Mouse (Mus musculus) intestine, embryonic 16.5 days (tissue): ENCODE data around the gene Kcne3. TPM values are rescaled to one million over a fixed set of nuclear protein-coding genes. Genes with fewer than 3 reads are reported as not detected.
A peak's percentile ranks its signal among the peaks of the same experiment; 100 is the strongest.

Experiments
- ATAC-seq: fragments of 200-750 bp; cut with Nextera tagmentation; 2 replicates; pipeline ENCODE4 v1.8.0; 2017; ENCODE audit warnings: moderate TSS enrichment, moderate library complexity
- H3K27ac ChIP-seq: fragments of 300-500 bp; sonication (generic); 2 replicates; pipeline ENCODE4 v1.5.1; 2014; ENCODE audit warnings: mild to moderate bottlenecking, low read length
- H3K27me3 ChIP-seq: fragments of 300-500 bp; sonication (generic); replicated peaks from 2 replicates; pipeline ENCODE4 v1.6.1; 2014; ENCODE audit warnings: low read length, control low read depth, mixed read lengths; ENCODE audit not compliant: control insufficient read depth, insufficient read depth
- H3K36me3 ChIP-seq: fragments of 300-500 bp; sonication (generic); 2 replicates; pipeline ENCODE4 v1.6.1; 2014; ENCODE audit warnings: low read length, control low read depth; ENCODE audit not compliant: control insufficient read depth, insufficient read depth
- H3K4me1 ChIP-seq: fragments of 300-500 bp; sonication (generic); 2 replicates; pipeline ENCODE4 v1.6.1; 2014; ENCODE audit warnings: low read length, control low read depth, mixed read lengths; ENCODE audit not compliant: control insufficient read depth, insufficient read depth
- H3K4me2 ChIP-seq: fragments of 300-500 bp; sonication (generic); 2 replicates; pipeline ENCODE4 v1.6.1; 2014; ENCODE audit warnings: low read depth, low read length, control low read depth
- H3K4me3 ChIP-seq: fragments of 300-500 bp; sonication (generic); 2 replicates; pipeline ENCODE4 v1.5.1; 2014; ENCODE audit warnings: mild to moderate bottlenecking, low read length
- H3K9ac ChIP-seq: fragments of 300-500 bp; sonication (generic); 2 replicates; pipeline ENCODE4 v1.6.1; 2014; ENCODE audit warnings: low read depth, low read length
- H3K9me3 ChIP-seq: fragments of 300-500 bp; sonication (generic); 2 replicates; pipeline ENCODE4 v1.6.1; 2016; ENCODE audit warnings: low read length, control low read depth; ENCODE audit not compliant: control insufficient read depth
- WGBS: fragments of 180-500 bp; shearing (Covaris S2); extraction: QIAGEN DNeasy Blood & Tissue Kit; methylation state at CpG from one replicate; pipeline ENCODE4 v1.1.7; 2014; 5-methylcytosine and 5-hydroxymethylcytosine counted together
- polyA plus RNA-seq: library from polyadenylated mRNA; unstranded; fragments of >200 nt; fragmentation: Nextera tagmentation; extraction: Ambion mirVana; gene quantifications from 2 replicates; pipeline ENCODE4 v1.2.1, GENCODE M21; 2015

The Kcne3 gene
- 57.7 and 66.6 TPM in 2 replicates for polyA plus RNA-seq

DNA sequence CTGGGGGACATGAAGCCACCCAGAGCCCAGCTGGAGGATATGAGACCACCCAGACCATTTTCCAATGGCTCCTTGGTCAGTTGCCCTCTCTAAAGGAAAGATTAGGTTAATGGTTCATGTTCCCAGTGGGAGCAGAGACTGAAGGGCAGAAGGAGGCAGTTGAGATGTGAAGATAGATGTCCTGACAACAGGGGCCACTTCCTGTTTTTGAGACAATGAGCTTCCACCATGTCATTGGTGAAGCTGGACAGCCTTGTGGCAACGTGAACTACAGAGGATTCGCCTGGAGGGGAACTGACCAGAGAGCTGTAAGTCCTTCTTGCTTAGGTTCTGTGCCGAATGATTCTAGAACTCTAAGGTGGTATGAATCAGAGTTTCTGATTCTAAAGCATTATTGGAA, at the start of gene Kcne3:
Gene Kcne3, plus strand, starts transcription at position 234 of the 400 bp plus-strand sequence.
- no peak within 1 kb of the TSS for H3K27ac ChIP-seq
- no peaks in the 10 kb centered on the region; the same call in 1 of the 2 replicates for H3K27me3 ChIP-seq
- H3K4me2 ChIP-seq = no peak within 1 kb of the TSS
- H3K36me3 ChIP-seq = no peaks in the 10 kb centered on the region
- no peaks in the 10 kb centered on the region for H3K9me3 ChIP-seq
- H3K4me1 ChIP-seq = peaks cover 7% of the 10 kb centered on the region
- 73% methylated on average over 3 of the region's 3 CpGs for WGBS
- H3K4me3 ChIP-seq = no peak within 1 kb of the TSS
- no peak within 1 kb of the TSS for H3K9ac ChIP-seq
- ATAC-seq = no peak

GRCm38 (mm10) chr7:100126514-100126913, 49.8 kb upstream of the Kcne3 start:
- no peaks in the 10 kb centered on the region for H3K27me3 ChIP-seq
- WGBS = 59% methylated on average over 7 of the region's 7 CpGs
- no peaks in the 10 kb centered on the region for H3K4me1 ChIP-seq
- H3K4me3 ChIP-seq = no peak overlapping the region
- H3K9ac ChIP-seq = no peak overlapping the region
- H3K4me2 ChIP-seq = no peak overlapping the region
- no peak overlapping the region for H3K27ac ChIP-seq
- no peaks in the 10 kb centered on the region for H3K36me3 ChIP-seq
- peak; percentile 62 for ATAC-seq
- no peaks in the 10 kb centered on the region for H3K9me3 ChIP-seq

GRCm38 (mm10) chr7:100128262-100129041, 47.9 kb upstream of the Kcne3 start:
- WGBS = 77% methylated on average over 7 of the region's 7 CpGs
- H3K4me1 ChIP-seq = peaks cover 2% of the 10 kb centered on the region; the same call in 1 of the 2 replicates
- no peak overlapping the region for H3K4me3 ChIP-seq
- H3K9ac ChIP-seq = no peak overlapping the region
- H3K27me3 ChIP-seq = no peaks in the 10 kb centered on the region
- H3K4me2 ChIP-seq = no peak overlapping the region
- H3K36me3 ChIP-seq = no peaks in the 10 kb centered on the region
- ATAC-seq = peak; percentile 19; the same call in 1 of the 2 replicates
- H3K27ac ChIP-seq = no peak overlapping the region
- no peaks in the 10 kb centered on the region for H3K9me3 ChIP-seq

DNA sequence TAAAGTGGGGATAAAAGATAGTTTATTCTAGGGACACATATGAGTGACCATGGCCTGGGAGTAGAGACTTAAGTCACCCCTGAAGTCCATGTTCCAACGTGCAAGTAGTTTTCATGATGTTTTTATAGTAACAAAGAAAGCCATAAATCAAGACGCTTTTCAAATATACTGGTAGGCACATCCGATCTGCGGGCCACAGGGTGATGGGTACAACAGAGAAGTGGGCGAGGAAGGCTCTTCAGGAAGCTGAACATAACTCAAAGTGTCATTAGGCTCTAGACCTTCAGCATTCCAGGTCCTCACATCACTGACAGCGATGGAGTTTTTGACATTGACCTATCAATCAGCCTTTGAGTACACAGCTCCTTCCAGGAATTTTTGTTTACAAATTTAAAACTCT, 45.7 kb upstream of the Kcne3 start:
- no peak for ATAC-seq
- Histone ChIP-seq H3K4me1 (peaks cover 2% of the 10 kb centered on the region; the same call in 1 of the 2 replicates), H3K9me3 (no peaks in the 10 kb centered on the region), H3K36me3 (no peaks in the 10 kb centered on the region), H3K9ac (no peak overlapping the region), H3K4me3 (no peak overlapping the region), H3K4me2 (no peak overlapping the region), H3K27me3 (no peaks in the 10 kb centered on the region), H3K27ac (no peak overlapping the region)
- WGBS = 51% methylated on average over 6 of the region's 6 CpGs

GRCm38 (mm10) chr7:100132379-100132778, 43.9 kb upstream of the Kcne3 start:
- Histone ChIP-seq H3K9ac (no peak overlapping the region), H3K4me3 (no peak overlapping the region), H3K4me2 (no peak overlapping the region), H3K9me3 (no peaks in the 10 kb centered on the region), H3K27me3 (no peaks in the 10 kb centered on the region), H3K27ac (no peak overlapping the region), H3K36me3 (no peaks in the 10 kb centered on the region), H3K4me1 (peaks cover 2% of the 10 kb centered on the region; the same call in 1 of the 2 replicates)
- peak; percentile 53 for ATAC-seq
- WGBS = 60% methylated on average over 1 of the region's 1 CpGs

DNA sequence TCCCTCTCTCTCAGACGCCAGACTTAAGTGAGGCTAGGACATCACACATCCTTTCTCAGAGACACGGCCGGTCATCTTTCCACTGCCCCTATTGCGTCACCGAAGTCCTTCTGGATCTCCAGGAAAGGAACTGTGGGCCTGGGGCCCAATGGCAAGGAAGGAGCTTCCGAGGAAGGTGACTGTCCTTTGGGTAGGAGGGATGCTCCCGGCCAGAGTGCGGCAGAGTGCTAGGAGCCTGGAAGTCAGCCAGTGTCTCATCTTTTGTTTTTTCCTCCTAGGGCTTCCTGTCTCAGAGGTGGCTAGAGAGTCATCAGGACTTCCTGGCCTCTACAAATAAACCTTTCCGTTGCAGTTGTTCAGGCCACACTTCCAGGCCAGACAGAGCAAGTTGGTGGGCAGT, 39.3 kb upstream of the Kcne3 start:
- Histone ChIP-seq H3K4me3 (no peak overlapping the region), H3K9me3 (no peaks in the 10 kb centered on the region), H3K9ac (no peak overlapping the region), H3K4me1 (peaks cover 2% of the 10 kb centered on the region; the same call in 1 of the 2 replicates), H3K36me3 (no peaks in the 10 kb centered on the region), H3K27ac (no peak overlapping the region), H3K27me3 (no peaks in the 10 kb centered on the region), H3K4me2 (no peak overlapping the region)
- 75% methylated on average over 9 of the region's 9 CpGs for WGBS
- no peak for ATAC-seq

GRCm38 (mm10) chr7:100138075-100138474, 38.2 kb upstream of the Kcne3 start:
- Histone ChIP-seq H3K9me3 (no peaks in the 10 kb centered on the region), H3K4me3 (no peak overlapping the region), H3K9ac (no peak overlapping the region), H3K4me1 (no peaks in the 10 kb centered on the region), H3K4me2 (no peak overlapping the region), H3K27ac (no peak overlapping the region), H3K36me3 (no peaks in the 10 kb centered on the region), H3K27me3 (no peaks in the 10 kb centered on the region)
- 92% methylated on average over 4 of the region's 4 CpGs for WGBS
- ATAC-seq = no peak

DNA sequence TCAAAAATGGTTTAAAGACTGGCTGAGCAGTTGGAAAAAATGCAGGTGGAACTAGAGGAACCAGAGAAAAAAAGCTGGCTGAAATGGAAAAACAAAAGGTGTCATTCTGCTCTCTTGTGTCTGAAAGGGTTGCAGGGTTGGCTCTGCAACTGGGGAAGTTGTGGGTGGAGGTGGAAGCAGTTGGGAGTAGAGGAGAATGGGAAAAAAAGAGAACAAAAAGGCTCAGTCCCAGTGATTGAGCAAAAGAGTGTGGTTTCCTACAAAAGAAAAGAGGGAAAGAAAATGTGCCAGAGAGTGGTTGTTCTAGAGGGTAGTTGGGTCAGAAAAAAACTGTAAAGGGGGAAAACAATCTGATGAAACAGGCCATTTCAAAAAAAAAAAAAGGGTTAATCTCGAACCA, 35.7 kb upstream of the Kcne3 start:
- Histone ChIP-seq H3K9ac (no peak overlapping the region), H3K4me3 (no peak overlapping the region), H3K27me3 (no peaks in the 10 kb centered on the region), H3K4me1 (no peaks in the 10 kb centered on the region), H3K4me2 (no peak overlapping the region), H3K36me3 (no peaks in the 10 kb centered on the region), H3K9me3 (no peaks in the 10 kb centered on the region), H3K27ac (no peak overlapping the region)
- WGBS = 76% methylated on average over 1 of the region's 1 CpGs
- no peak for ATAC-seq

GRCm38 (mm10) chr7:100148586-100148985, 27.7 kb upstream of the Kcne3 start:
- no peak overlapping the region for H3K4me3 ChIP-seq
- H3K4me2 ChIP-seq = no peak overlapping the region
- no peaks in the 10 kb centered on the region for H3K4me1 ChIP-seq
- no peaks in the 10 kb centered on the region for H3K9me3 ChIP-seq
- no peaks in the 10 kb centered on the region for H3K36me3 ChIP-seq
- H3K27me3 ChIP-seq = no peaks in the 10 kb centered on the region
- no peak overlapping the region for H3K9ac ChIP-seq
- H3K27ac ChIP-seq = no peak overlapping the region
- WGBS = 85% methylated on average over 4 of the region's 4 CpGs
- ATAC-seq = no peak
